Mouse (Mus musculus) limb, embryonic 11.5 days (tissue): Measurements from ENCODE around the gene Hps5. TPM values are rescaled to one million over a fixed set of nuclear protein-coding genes. Genes with fewer than 3 reads are reported as not detected.

ENCODE experiments used
- ATAC-seq: fragments of 200-750 bp; cut with Nextera tagmentation; 2 replicates; pipeline ENCODE4 v1.8.0; 2017; ENCODE audit warnings: low read depth; ENCODE audit not compliant: insufficient number of reproducible peaks, low FRiP score, low TSS enrichment
- DNase-seq: peaks from one replicate; pipeline ENCODE4 v3.0.0-alpha.2; 2015; ENCODE audit warnings: low spot score
- H3K27ac ChIP-seq: fragments of 300-500 bp; sonication (generic); replicated peaks from 2 replicates; pipeline ENCODE4 v1.5.1; 2014; ENCODE audit warnings: low read depth, mild to moderate bottlenecking, low read length
- H3K27me3 ChIP-seq: fragments of 300-500 bp; sonication (generic); 2 replicates; pipeline ENCODE4 v1.6.1; 2014; ENCODE audit warnings: mild to moderate bottlenecking, low read length, mixed read lengths; ENCODE audit not compliant: control insufficient read depth, insufficient read depth
- H3K36me3 ChIP-seq: fragments of 300-500 bp; sonication (generic); 2 replicates; pipeline ENCODE4 v1.6.1; 2014; ENCODE audit warnings: mild to moderate bottlenecking, low read length, moderate library complexity, mixed read lengths; ENCODE audit not compliant: control insufficient read depth, insufficient read depth
- H3K4me1 ChIP-seq: fragments of 300-500 bp; sonication (generic); 2 replicates; pipeline ENCODE4 v1.6.1; 2014; ENCODE audit warnings: low read length, mixed read lengths; ENCODE audit not compliant: control insufficient read depth, insufficient read depth
- H3K4me2 ChIP-seq: fragments of 300-500 bp; sonication (generic); 2 replicates; pipeline ENCODE4 v1.6.1; 2014; ENCODE audit warnings: low read depth, mild to moderate bottlenecking, moderate library complexity; ENCODE audit not compliant: severe bottlenecking
- H3K4me3 ChIP-seq: fragments of 300-500 bp; sonication (generic); 2 replicates; pipeline ENCODE4 v1.5.1; 2014; ENCODE audit warnings: low read depth, low read length
- H3K9ac ChIP-seq: fragments of 300-500 bp; sonication (generic); 2 replicates; pipeline ENCODE4 v1.6.1; 2014; ENCODE audit warnings: mild to moderate bottlenecking, low read length
- H3K9me3 ChIP-seq: fragments of 300-500 bp; sonication (generic); 2 replicates; pipeline ENCODE4 v1.6.1; 2016; ENCODE audit warnings: low read length; ENCODE audit not compliant: control insufficient read depth
- WGBS: fragments of 180-500 bp; shearing (Covaris S2); extraction: QIAGEN DNeasy Blood & Tissue Kit; methylation state at CpG from one replicate; pipeline ENCODE4 v1.1.7; 2014; 5-methylcytosine and 5-hydroxymethylcytosine counted together
- polyA plus RNA-seq: library from polyadenylated mRNA; unstranded; fragments of >200 nt; fragmentation: Nextera tagmentation; extraction: Ambion mirVana; gene quantifications from 2 replicates; pipeline ENCODE4 v1.2.1, GENCODE M21; 2014

The Hps5 gene
- polyA plus RNA-seq, 1 experiment from 2014 or later, result 18.6 TPM

DNA sequence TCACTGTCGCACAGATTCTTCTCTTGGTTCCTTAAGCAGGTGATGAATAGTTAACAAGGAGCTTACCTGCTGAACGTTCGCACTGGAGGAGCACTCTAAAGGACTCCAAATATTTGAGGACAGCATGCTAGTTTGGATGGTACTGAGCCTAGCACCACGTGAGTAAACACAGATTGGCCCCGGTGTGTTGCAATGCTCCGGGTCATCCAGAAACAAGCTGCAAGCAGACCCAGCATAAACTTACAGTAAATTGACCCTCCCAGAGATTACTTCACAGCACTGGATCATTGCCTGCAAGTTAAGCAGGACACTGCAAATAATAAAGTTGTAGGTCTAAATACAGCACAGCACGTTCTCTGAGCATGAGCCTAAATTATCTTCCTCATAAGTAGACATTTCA lies 76.3 kb downstream of the Hps5 start:
- Histone ChIP-seq H3K4me3 (no peak overlapping the region), H3K4me1 (no peaks in the 10 kb centered on the region), H3K4me2 (no peak overlapping the region), H3K9me3 (no peaks in the 10 kb centered on the region), H3K27ac (no peak overlapping the region), H3K36me3 (no peaks in the 10 kb centered on the region), H3K27me3 (no peaks in the 10 kb centered on the region), H3K9ac (no peak overlapping the region)
- ATAC-seq, result no peak
- no peak for DNase-seq
- WGBS, result 82% methylated on average over 7 of the region's 7 CpGs

DNA sequence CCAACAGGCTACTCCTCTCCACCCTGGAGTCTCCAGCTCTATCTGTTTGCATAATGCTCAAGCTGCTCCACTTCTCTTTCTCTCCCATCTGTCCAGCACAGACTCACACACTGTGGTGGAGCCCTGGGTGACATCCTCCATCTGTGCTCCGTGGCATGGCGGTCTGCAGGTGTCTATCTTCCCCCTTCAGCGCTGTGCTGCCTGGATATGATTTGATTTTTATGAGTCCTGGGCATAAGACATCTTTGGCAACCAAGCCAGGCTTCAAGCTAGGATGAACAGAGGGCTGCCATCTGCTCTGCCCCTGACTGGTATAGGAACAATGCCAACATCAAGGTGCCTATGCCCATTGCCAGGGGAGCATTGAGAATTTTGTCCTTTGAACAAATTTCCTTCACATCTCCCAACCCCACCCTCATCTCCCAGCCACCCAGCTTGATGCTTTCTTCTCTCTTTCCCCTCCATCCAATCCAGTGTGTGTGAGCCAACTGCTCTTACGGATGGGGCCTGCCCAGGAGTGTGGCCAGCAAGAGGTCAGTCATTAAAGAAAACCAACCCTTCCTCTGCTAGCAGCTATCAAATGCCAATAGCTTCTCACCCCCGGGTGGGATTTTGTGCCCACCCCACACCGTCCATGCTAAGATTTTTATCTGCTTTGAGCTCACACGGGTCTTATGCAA lies 77.1 kb downstream of the Hps5 start:
- Histone ChIP-seq H3K9me3 (no peaks in the 10 kb centered on the region), H3K27me3 (no peaks in the 10 kb centered on the region), H3K9ac (no peak overlapping the region), H3K4me2 (no peak overlapping the region), H3K27ac (no peak overlapping the region), H3K4me3 (no peak overlapping the region), H3K4me1 (no peaks in the 10 kb centered on the region), H3K36me3 (no peaks in the 10 kb centered on the region)
- WGBS, result 86% methylated on average over 7 of the region's 7 CpGs
- DNase-seq (no peak), ATAC-seq (no peak)

GRCm38 (mm10) chr7:46716897-46717296 lies 79.0 kb downstream of the Hps5 start:
- H3K4me1 ChIP-seq, result no peaks in the 10 kb centered on the region
- no peak overlapping the region for H3K27ac ChIP-seq
- no peak overlapping the region for H3K9ac ChIP-seq
- H3K4me3 ChIP-seq, result no peak overlapping the region
- DNase-seq (no peak), ATAC-seq (no peak)
- WGBS, result 53% methylated on average over 5 of the region's 5 CpGs
- H3K4me2 ChIP-seq, result no peak overlapping the region
- no peaks in the 10 kb centered on the region for H3K9me3 ChIP-seq
- H3K27me3 ChIP-seq, result no peaks in the 10 kb centered on the region
- H3K36me3 ChIP-seq, result no peaks in the 10 kb centered on the region

DNA sequence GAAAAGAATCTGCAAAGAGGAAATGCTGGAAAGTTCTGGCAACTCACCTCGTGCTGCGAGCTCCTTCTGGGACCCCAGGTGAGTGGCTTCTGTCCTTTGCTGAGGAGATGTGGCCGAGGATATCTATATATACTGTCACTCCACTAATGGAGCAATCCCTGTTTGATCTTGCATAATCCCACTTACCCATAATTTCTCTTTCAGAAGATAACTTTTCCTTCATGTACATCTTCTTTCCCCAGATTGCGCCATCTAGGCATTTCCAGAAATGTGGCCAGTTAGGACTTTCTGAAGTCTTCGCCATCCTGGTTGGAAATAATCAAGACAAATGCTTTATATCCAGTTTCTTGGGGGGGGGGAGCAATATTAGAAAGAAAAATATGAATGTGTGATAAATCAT lies 80.3 kb downstream of the Hps5 start, which contains the start of gene Saa3:
Saa3 (minus strand) TSS at position 101 of the 400 bp plus-strand sequence.
- 89% methylated on average over 5 of the region's 5 CpGs for WGBS

DNA sequence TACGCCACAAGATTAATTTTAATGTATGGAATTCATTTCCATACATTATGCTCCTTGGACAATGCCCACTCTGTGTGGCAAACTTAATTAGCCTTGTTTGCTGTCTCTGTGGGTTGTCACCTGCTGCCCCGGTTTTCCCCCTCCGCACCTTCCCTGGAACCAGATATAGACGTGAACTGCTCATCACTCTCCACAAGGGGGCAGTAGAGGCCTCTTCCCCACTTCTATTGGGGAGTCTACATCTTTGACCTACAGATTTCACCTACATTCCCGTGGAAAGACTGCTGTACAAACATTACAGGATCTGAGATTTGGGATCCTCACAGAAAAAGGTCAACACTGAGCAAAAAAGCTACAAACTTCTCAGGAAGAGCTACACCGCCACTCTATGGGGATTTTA lies 81.3 kb downstream of the Hps5 start:
- Histone ChIP-seq H3K27me3 (no peaks in the 10 kb centered on the region), H3K4me3 (no peak overlapping the region), H3K36me3 (no peaks in the 10 kb centered on the region), H3K27ac (no peak overlapping the region), H3K4me2 (no peak overlapping the region), H3K9me3 (no peaks in the 10 kb centered on the region), H3K9ac (no peak overlapping the region), H3K4me1 (no peaks in the 10 kb centered on the region)
- WGBS, result 31% methylated on average over 6 of the region's 6 CpGs
- DNase-seq (peak; percentile 72), ATAC-seq (no peak)

More for the DNA sequence above, 80.3 kb downstream of the Hps5 start, which contains the start of gene Saa3:
- Histone ChIP-seq H3K4me3 (no peak within 1 kb of the TSS), H3K9me3 (no peaks in the 10 kb centered on the region), H3K4me1 (no peaks in the 10 kb centered on the region), H3K36me3 (no peaks in the 10 kb centered on the region), H3K27ac (no peak within 1 kb of the TSS), H3K9ac (no peak within 1 kb of the TSS), H3K27me3 (no peaks in the 10 kb centered on the region), H3K4me2 (no peak within 1 kb of the TSS)
- no peak for ATAC-seq
- DNase-seq, result no peak

- Histone ChIP-seq H3K9me3 (no peaks in the 10 kb centered on the region), H3K4me2 (no peak overlapping the region), H3K4me1 (no peaks in the 10 kb centered on the region), H3K36me3 (no peaks in the 10 kb centered on the region), H3K4me3 (no peak overlapping the region), H3K9ac (no peak overlapping the region), H3K27ac (no peak overlapping the region), H3K27me3 (no peaks in the 10 kb centered on the region)
- ATAC-seq (no peak), DNase-seq (no peak)
- WGBS, result 71% methylated on average over 6 of the region's 6 CpGs
Observed at GRCm38 (mm10) chr7:46712250-46712649, 83.6 kb downstream of the Hps5 start.

Other genes with a start within 250 kb of the Hps5 start
- 11.1 and 13.2 TPM in 2 replicates for gene Sergef, start 156.3 kb downstream of the Hps5 start, polyA plus RNA-seq
- 0.40 TPM in 1 of 2 replicates, not detected in the other for gene Tph1, start 123.5 kb downstream of the Hps5 start, polyA plus RNA-seq
- 48.1 and 50.8 TPM in 2 replicates for gene Saal1, start 85.4 kb downstream of the Hps5 start, polyA plus RNA-seq
- gene Saa3, start 80.4 kb downstream of the Hps5 start, polyA plus RNA-seq, result 0.20 and 0.29 TPM in 2 replicates
- not detected in 2 replicates for gene Saa4, start 63.5 kb downstream of the Hps5 start, polyA plus RNA-seq
- 0.81 TPM in 1 of 2 replicates, not detected in the other for gene Saa1, start 53.1 kb downstream of the Hps5 start, polyA plus RNA-seq
- gene Saa2, start 44.3 kb downstream of the Hps5 start, polyA plus RNA-seq, result 0.68 and 0.98 TPM in 2 replicates
- 51.0 and 51.6 TPM in 2 replicates for gene Gtf2h1, start within 50 bp of the Hps5 start, polyA plus RNA-seq
- 1,902 and 2,130 TPM in 2 replicates for gene Ldha, start 45.4 kb upstream of the Hps5 start, polyA plus RNA-seq
- 0.19 and 0.26 TPM in 2 replicates for gene Ldhc, start 65.1 kb upstream of the Hps5 start, polyA plus RNA-seq
- gene Tsg101, start 123.9 kb upstream of the Hps5 start, polyA plus RNA-seq, result 268 and 272 TPM in 2 replicates
- gene Uevld, start 162.5 kb upstream of the Hps5 start, polyA plus RNA-seq, result 14.3 and 15.2 TPM in 2 replicates
- not detected in 2 replicates for gene Gm9999, start 187.5 kb upstream of the Hps5 start, polyA plus RNA-seq
- 12.2 and 14.0 TPM in 2 replicates for gene Spty2d1, start 212.3 kb upstream of the Hps5 start, polyA plus RNA-seq